19 mouse cellular contexts compared by ENCODE assay signal in genomic region chr19:3836791-3837190, GRCm38 (mm10). TPM values are rescaled to one million over a fixed set of nuclear protein-coding genes. Genes with fewer than 3 reads are reported as not detected.
DNase-seq lines count a peak whose midpoint lies in the region; ATAC-seq and TF ChIP-seq lines count a peak whose summit lies in the region.
"Had no signal": no experiment of that assay in that cellular context is flagged by ENCODE, and none has a peak within 500 bp of the region (broad histone marks: within the 10 kb centered on the region; RNA-seq: fewer than 3 reads in every experiment).

No protein-coding gene starts in this region.

- H3K27ac ChIP-seq in midbrain, embryonic 11.5 days (ENCODE audit: low read depth, low read length) = no peak overlapping the region
- H3K27ac ChIP-seq in midbrain, embryonic 13.5 days = no peak overlapping the region
- H3K27ac ChIP-seq in intestine, embryonic 15.5 days = no peak overlapping the region
- H3K27ac ChIP-seq in intestine, postnatal 0 days (ENCODE audit: low read depth, low read length) = no peak overlapping the region
- H3K27ac ChIP-seq: embryonic facial prominence, embryonic 10.5 days; forebrain, embryonic 13.5 days; hindbrain, embryonic 10.5 days; hindbrain, embryonic 14.5 days had no signal

- no peak for ATAC-seq in midbrain, embryonic 11.5 days (ENCODE audit: low FRiP score)
- ATAC-seq in midbrain, embryonic 13.5 days = no peak
- ATAC-seq in megakaryocyte-erythroid progenitor cell, adult 5-6 weeks (replicated peaks; ENCODE audit: low FRiP score, low TSS enrichment, poor library complexity, severe bottlenecking) = no peak
- ATAC-seq in intestine, embryonic 15.5 days = no peak
- no peak for ATAC-seq in intestine, postnatal 0 days
- ATAC-seq: activated CD4-positive, CD25-positive, alpha-beta regulatory T cell, adult 4 months; forebrain, embryonic 13.5 days; forebrain, postnatal 0 days had no signal

- H3K36me3 ChIP-seq in midbrain, embryonic 11.5 days (ENCODE audit: control insufficient read depth, insufficient read depth, low read length) = no peaks in the 10 kb centered on the region
- H3K36me3 ChIP-seq in midbrain, embryonic 13.5 days = no peaks in the 10 kb centered on the region
- no peaks in the 10 kb centered on the region for H3K36me3 ChIP-seq in intestine, embryonic 15.5 days
- no peaks in the 10 kb centered on the region for H3K36me3 ChIP-seq in intestine, postnatal 0 days (ENCODE audit: control insufficient read depth, insufficient read depth)
- H3K36me3 ChIP-seq: embryonic facial prominence, embryonic 10.5 days; G1E; heart, embryonic 12.5 days; hindbrain, embryonic 10.5 days had no signal

- H3K4me3 ChIP-seq in midbrain, embryonic 11.5 days (ENCODE audit: low read depth, low read length) = no peak overlapping the region
- H3K4me3 ChIP-seq in midbrain, embryonic 13.5 days (replicated peaks) = no peak overlapping the region
- no peak overlapping the region for H3K4me3 ChIP-seq in intestine, embryonic 15.5 days (replicated peaks)
- H3K4me3 ChIP-seq in intestine, postnatal 0 days (ENCODE audit: low read depth, low read length) = no peak overlapping the region
- H3K4me3 ChIP-seq: embryonic facial prominence, embryonic 10.5 days; forebrain, embryonic 13.5 days; heart, embryonic 12.5 days; hindbrain, embryonic 10.5 days had no signal

- no peaks in the 10 kb centered on the region for H3K27me3 ChIP-seq in midbrain, embryonic 11.5 days (ENCODE audit: control insufficient read depth, insufficient read depth, low read length)
- H3K27me3 ChIP-seq in midbrain, embryonic 13.5 days = no peaks in the 10 kb centered on the region
- no peaks in the 10 kb centered on the region for H3K27me3 ChIP-seq in intestine, embryonic 15.5 days (replicated peaks)
- no peaks in the 10 kb centered on the region for H3K27me3 ChIP-seq in intestine, postnatal 0 days (replicated peaks; ENCODE audit: control insufficient read depth, insufficient read depth, low read length)
- H3K27me3 ChIP-seq: forebrain, embryonic 13.5 days; heart, embryonic 12.5 days had no signal

- no peak for TF ChIP-seq CTCF in intestine, postnatal 0 days (IDR thresholded peaks at IDR 0.05; ENCODE audit: low read depth)

- no peaks in the 10 kb centered on the region for H3K4me1 ChIP-seq in midbrain, embryonic 11.5 days (ENCODE audit: control insufficient read depth, insufficient read depth, low read length)
- no peaks in the 10 kb centered on the region for H3K4me1 ChIP-seq in midbrain, embryonic 13.5 days (replicated peaks)
- H3K4me1 ChIP-seq in intestine, embryonic 15.5 days (replicated peaks) = peaks cover 14% of the 10 kb centered on the region
- H3K4me1 ChIP-seq in intestine, postnatal 0 days (replicated peaks; ENCODE audit: control insufficient read depth, insufficient read depth, low read length) = peaks cover 16% of the 10 kb centered on the region
- H3K4me1 ChIP-seq: forebrain, embryonic 13.5 days had no signal

- H3K9me3 ChIP-seq in midbrain, embryonic 11.5 days (ENCODE audit: control insufficient read depth, low read length) = no peaks in the 10 kb centered on the region
- H3K9me3 ChIP-seq in midbrain, embryonic 13.5 days = no peaks in the 10 kb centered on the region
- H3K9me3 ChIP-seq in intestine, embryonic 15.5 days = no peaks in the 10 kb centered on the region
- no peaks in the 10 kb centered on the region for H3K9me3 ChIP-seq in intestine, postnatal 0 days (ENCODE audit: control insufficient read depth)
- H3K9me3 ChIP-seq: embryonic facial prominence, embryonic 10.5 days; forebrain, embryonic 13.5 days; G1E; heart, embryonic 12.5 days; hindbrain, embryonic 10.5 days had no signal

- no peak overlapping the region for H3K4me2 ChIP-seq in midbrain, embryonic 11.5 days
- H3K4me2 ChIP-seq in midbrain, embryonic 13.5 days (replicated peaks) = no peak overlapping the region
- no peak overlapping the region for H3K4me2 ChIP-seq in intestine, embryonic 15.5 days (replicated peaks)
- H3K4me2 ChIP-seq in intestine, postnatal 0 days (replicated peaks; ENCODE audit: low read depth) = no peak overlapping the region
- H3K4me2 ChIP-seq: forebrain, embryonic 13.5 days; heart, embryonic 12.5 days; hindbrain, embryonic 14.5 days had no signal

- DNase-seq in midbrain, embryonic 11.5 days (ENCODE audit: low spot score, missing footprints) = peak; percentile 60
- DNase-seq in induced T-regulatory cell, adult 2 months (ENCODE audit: low read depth) = peak; percentile 38
- DNase-seq in thymus, postnatal 25 days = peak; percentile 52
- DNase-seq: adrenal gland, postnatal 25 days; cerebellum, adult 18-20 months; cerebellum, adult 9-11 months; forebrain, postnatal 0 days; gastrocnemius, postnatal 14 days had no signal

- H3K9ac ChIP-seq in midbrain, embryonic 11.5 days (ENCODE audit: low read length) = no peak overlapping the region
- H3K9ac ChIP-seq in midbrain, embryonic 13.5 days (replicated peaks) = no peak overlapping the region
- no peak overlapping the region for H3K9ac ChIP-seq in intestine, embryonic 15.5 days
- H3K9ac ChIP-seq in intestine, postnatal 0 days (ENCODE audit: low read depth, low read length) = no peak overlapping the region
- H3K9ac ChIP-seq: forebrain, embryonic 13.5 days; forebrain, postnatal 0 days; heart, embryonic 12.5 days; hindbrain, embryonic 14.5 days had no signal

- 90% methylated on average over 9 of the region's 9 CpGs for WGBS in midbrain, embryonic 11.5 days
- 92% methylated on average over 9 of the region's 9 CpGs for WGBS in midbrain, embryonic 13.5 days
- 91% methylated on average over 9 of the region's 9 CpGs for WGBS in intestine, embryonic 15.5 days
- 87% methylated on average over 9 of the region's 9 CpGs for WGBS in intestine, postnatal 0 days

RNA-seq across cellular contexts. Expression of gene Chka, which starts 14.8 kb away (rescaled TPM):
- polyA plus RNA-seq in midbrain, embryonic 11.5 days (2014; fragmentation: Nextera tagmentation; extraction: Ambion mirVana) = 50.5 and 53.0 TPM in 2 replicates
- polyA plus RNA-seq in midbrain, embryonic 13.5 days (2015; fragmentation: Nextera tagmentation; extraction: Ambion mirVana) = 49.5 and 58.0 TPM in 2 replicates
- 23.0 and 23.5 TPM in 2 replicates for total RNA-seq in megakaryocyte-erythroid progenitor cell, adult 5-6 weeks (2014; fragmentation: Nextera tagmentation)
- total RNA-seq in megakaryocyte-erythroid progenitor cell, adult 5-6 weeks (2017) = 22.5 and 26.0 TPM in 2 replicates
- polyA plus RNA-seq in intestine, embryonic 15.5 days (2015; fragmentation: Nextera tagmentation; extraction: Ambion mirVana) = 63.3 and 68.5 TPM in 2 replicates
- 113 and 155 TPM in 2 replicates for polyA plus RNA-seq in intestine, postnatal 0 days (2015; fragmentation: Nextera tagmentation; extraction: Ambion mirVana)
